Mouse (Mus musculus) retina, embryonic 14.5 days (tissue): ENCODE data around the gene Prkca.

Experiments
- DNase-seq: peaks from one replicate; pipeline ENCODE4 v3.0.0-alpha.2; 2015; ENCODE audit warnings: low spot score

Prkca gene

GRCm38 (mm10) chr11:108260775-108261517 is 82.8 kb downstream of the Prkca start:
- no peak for DNase-seq

GRCm38 (mm10) chr11:108259391-108259790 is 84.3 kb downstream of the Prkca start:
- DNase-seq, result no peak

GRCm38 (mm10) chr11:108258811-108259266 is 84.9 kb downstream of the Prkca start:
- DNase-seq, result no peak

- DNase-seq, result no peak
These were observed 85.8 kb downstream of the Prkca start for GRCm38 (mm10) chr11:108257921-108258320.

GRCm38 (mm10) chr11:108254681-108255080 is 89.0 kb downstream of the Prkca start:
- no peak for DNase-seq

- DNase-seq, result no peak
These were observed 91.6 kb downstream of the Prkca start for GRCm38 (mm10) chr11:108251924-108252775.

GRCm38 (mm10) chr11:108250829-108251637 is 92.7 kb downstream of the Prkca start:
- DNase-seq, result no peak

GRCm38 (mm10) chr11:108250146-108250635 is 93.5 kb downstream of the Prkca start:
- no peak for DNase-seq

- DNase-seq, result no peak
These were observed 94.2 kb downstream of the Prkca start for GRCm38 (mm10) chr11:108249487-108249886.

- no peak for DNase-seq
These were observed 94.7 kb downstream of the Prkca start for GRCm38 (mm10) chr11:108249047-108249403.

GRCm38 (mm10) chr11:108248218-108249046 is 95.3 kb downstream of the Prkca start:
- DNase-seq, result no peak

GRCm38 (mm10) chr11:108247121-108247863 is 96.4 kb downstream of the Prkca start:
- no peak for DNase-seq

- DNase-seq, result no peak
These were observed 97.4 kb downstream of the Prkca start for GRCm38 (mm10) chr11:108246267-108246702.

- DNase-seq, result no peak
These were observed 99.5 kb downstream of the Prkca start for GRCm38 (mm10) chr11:108244241-108244640.

- no peak for DNase-seq
These were observed 100.1 kb downstream of the Prkca start for GRCm38 (mm10) chr11:108243633-108244032.

- no peak for DNase-seq
These were observed 102.7 kb downstream of the Prkca start for GRCm38 (mm10) chr11:108240924-108241498.

- no peak for DNase-seq
These were observed 104.6 kb downstream of the Prkca start for GRCm38 (mm10) chr11:108239173-108239572.

- DNase-seq, result no peak
These were observed 106.8 kb downstream of the Prkca start for GRCm38 (mm10) chr11:108236754-108237428.

GRCm38 (mm10) chr11:108236195-108236594 is 107.5 kb downstream of the Prkca start:
- peak; percentile 30 for DNase-seq
